Mouse (Mus musculus) neural tube, embryonic 14.5 days (tissue): ENCODE results near the gene Pnpo. TPM values are rescaled to one million over a fixed set of nuclear protein-coding genes. Genes with fewer than 3 reads are reported as not detected.

Experiments used
- polyA plus RNA-seq: library from polyadenylated mRNA; unstranded; fragments of >200 nt; fragmentation: Nextera tagmentation; extraction: Ambion mirVana; gene quantifications from 2 replicates; pipeline ENCODE4 v1.2.1, GENCODE M21; 2014

Pnpo gene
- polyA plus RNA-seq, 1 experiment from 2014 or later: 23.4 TPM

Other genes starting within 250 kb of the Pnpo start
- gene Snx11, start 166.4 kb downstream of the Pnpo start, polyA plus RNA-seq: 43.9 and 51.2 TPM in 2 replicates
- gene Cbx1, start 154.9 kb downstream of the Pnpo start, polyA plus RNA-seq: 62.5 and 66.5 TPM in 2 replicates
- 39.7 and 51.7 TPM in 2 replicates for gene Nfe2l1, start 114.0 kb downstream of the Pnpo start, polyA plus RNA-seq
- 10.9 and 33.9 TPM in 2 replicates for gene Copz2, start 94.1 kb downstream of the Pnpo start, polyA plus RNA-seq
- 80.0 and 82.4 TPM in 2 replicates for gene Cdk5rap3, start 27.5 kb downstream of the Pnpo start, polyA plus RNA-seq
- 0.09 and 0.36 TPM in 2 replicates for gene Prr15l, start 15.9 kb downstream of the Pnpo start, polyA plus RNA-seq
- 14.7 and 17.8 TPM in 2 replicates for gene Sp2, start 39.0 kb upstream of the Pnpo start, polyA plus RNA-seq
- 0.09 TPM in 1 of 2 replicates, not detected in the other for gene Sp6, start 69.4 kb upstream of the Pnpo start, polyA plus RNA-seq
- gene Scrn2, start 86.0 kb upstream of the Pnpo start, polyA plus RNA-seq: 8.6 and 10.9 TPM in 2 replicates
- 2.2 and 2.4 TPM in 2 replicates for gene Lrrc46, start 97.4 kb upstream of the Pnpo start, polyA plus RNA-seq
- gene Mrpl10, start 97.6 kb upstream of the Pnpo start, polyA plus RNA-seq: 60.8 and 63.5 TPM in 2 replicates
- gene Osbpl7, start 106.6 kb upstream of the Pnpo start, polyA plus RNA-seq: 9.1 and 9.6 TPM in 2 replicates
- 0.14 and 0.21 TPM in 2 replicates for gene Tbx21, start 171.3 kb upstream of the Pnpo start, polyA plus RNA-seq
- gene Tbkbp1, start 207.5 kb upstream of the Pnpo start, polyA plus RNA-seq: 8.4 and 9.0 TPM in 2 replicates
- gene Kpnb1, start 243.9 kb upstream of the Pnpo start, polyA plus RNA-seq: 32.1 and 38.0 TPM in 2 replicates